Mouse (Mus musculus) limb, embryonic 15.5 days (tissue): Measurements from ENCODE around the gene Foxd4. TPM values are rescaled to one million over a fixed set of nuclear protein-coding genes. Genes with fewer than 3 reads are reported as not detected.

Experiments
- ATAC-seq: fragments of 200-750 bp; cut with Nextera tagmentation; 2 replicates; pipeline ENCODE4 v1.8.0; 2017; ENCODE audit warnings: low read depth, moderate TSS enrichment; ENCODE audit not compliant: insufficient number of reproducible peaks, low FRiP score, low TSS enrichment
- H3K27ac ChIP-seq: fragments of 300-500 bp; sonication (generic); 2 replicates; pipeline ENCODE4 v1.5.1; 2015; ENCODE audit warnings: moderate library complexity, mild to moderate bottlenecking, inconsistent platforms
- H3K27me3 ChIP-seq: fragments of 300-500 bp; sonication (generic); 2 replicates; pipeline ENCODE4 v1.6.1; 2015; ENCODE audit warnings: inconsistent platforms
- H3K36me3 ChIP-seq: fragments of 300-500 bp; sonication (generic); 2 replicates; pipeline ENCODE4 v1.6.1; 2015; ENCODE audit warnings: inconsistent platforms
- H3K4me1 ChIP-seq: fragments of 300-500 bp; sonication (generic); 2 replicates; pipeline ENCODE4 v1.6.1; 2015; ENCODE audit warnings: inconsistent platforms
- H3K4me2 ChIP-seq: fragments of 300-500 bp; sonication (generic); 2 replicates; pipeline ENCODE4 v1.6.1; 2015; ENCODE audit warnings: mild to moderate bottlenecking, inconsistent platforms
- H3K4me3 ChIP-seq: fragments of 300-500 bp; sonication (generic); 2 replicates; pipeline ENCODE4 v1.5.1; 2015; ENCODE audit warnings: mild to moderate bottlenecking, inconsistent platforms
- H3K9ac ChIP-seq: fragments of 300-500 bp; sonication (generic); 2 replicates; pipeline ENCODE4 v1.6.1; 2015; ENCODE audit warnings: inconsistent platforms
- H3K9me3 ChIP-seq: fragments of 300-500 bp; sonication (generic); 2 replicates; pipeline ENCODE4 v1.6.1; 2016; ENCODE audit warnings: inconsistent platforms
- WGBS: fragments of 180-500 bp; shearing (Covaris S2); methylation state at CpG from one replicate; pipeline ENCODE4 v1.1.7; 2015; 5-methylcytosine and 5-hydroxymethylcytosine counted together
- microRNA-seq: library from miRNA; unstranded; fragments of <30 nt; microRNA quantifications from one replicate; pipeline ENCODE4, GENCODE M21; 2016
- polyA plus RNA-seq: library from polyadenylated mRNA; unstranded; fragments of >200 nt; fragmentation: Nextera tagmentation; extraction: Ambion mirVana; gene quantifications from 2 replicates; pipeline ENCODE4 v1.2.1, GENCODE M21; 2015

Foxd4 gene
- polyA plus RNA-seq, 1 experiment from 2014 or later: not detected

- no peak overlapping the region for H3K9ac ChIP-seq
- H3K4me2 ChIP-seq: no peak overlapping the region
- H3K36me3 ChIP-seq: no peaks in the 10 kb centered on the region
- ATAC-seq: no peak
- no peak overlapping the region for H3K4me3 ChIP-seq
- WGBS: 84% methylated on average over 9 of the region's 9 CpGs
- peaks cover 20% of the 10 kb centered on the region; the same call in 1 of the 2 replicates for H3K27me3 ChIP-seq
- H3K9me3 ChIP-seq: no peaks in the 10 kb centered on the region
- H3K4me1 ChIP-seq: peaks cover 11% of the 10 kb centered on the region
- H3K27ac ChIP-seq: no peak overlapping the region
These were observed 35.6 kb downstream of the Foxd4 start for GRCm38 (mm10) chr19:24865436-24865835.

GRCm38 (mm10) chr19:24861612-24862451 lies 39.2 kb downstream of the Foxd4 start, which contains the start of gene Pgm5:
Pgm5 (minus strand) TSS chr19:24861855.
- ATAC-seq: peak; percentile 74
- no peaks in the 10 kb centered on the region for H3K9me3 ChIP-seq
- WGBS: 2% methylated on average over 37 of the region's 39 CpGs
- peak within 1 kb of the TSS; percentile 89 for H3K4me2 ChIP-seq
- peaks cover 11% of the 10 kb centered on the region for H3K4me1 ChIP-seq
- no peaks in the 10 kb centered on the region for H3K36me3 ChIP-seq
- peaks cover 20% of the 10 kb centered on the region; the same call in 1 of the 2 replicates for H3K27me3 ChIP-seq
- peak within 1 kb of the TSS; percentile 40 for H3K9ac ChIP-seq
- H3K27ac ChIP-seq: peak within 1 kb of the TSS; percentile 22; the same call in 1 of the 2 replicates
- H3K4me3 ChIP-seq: peak within 1 kb of the TSS; percentile 56

GRCm38 (mm10) chr19:24861276-24861611 lies 39.8 kb downstream of the Foxd4 start:
- ATAC-seq: no peak
- Histone ChIP-seq H3K36me3 (no peaks in the 10 kb centered on the region), H3K9me3 (no peaks in the 10 kb centered on the region), H3K27ac (no peak overlapping the region), H3K4me2 (peak overlapping the region; percentile 89), H3K27me3 (peaks cover 20% of the 10 kb centered on the region; the same call in 1 of the 2 replicates), H3K4me1 (peaks cover 11% of the 10 kb centered on the region), H3K4me3 (peak overlapping the region; percentile 56), H3K9ac (peak overlapping the region; percentile 40)
- WGBS: 21% methylated on average over 13 of the region's 13 CpGs

- H3K27me3 ChIP-seq: no peaks in the 10 kb centered on the region
- WGBS: 55% methylated on average over 21 of the region's 21 CpGs
These were observed 49.3 kb downstream of the Foxd4 start for GRCm38 (mm10) chr19:24851456-24852315.

More at GRCm38 (mm10) chr19:24851456-24852315, 49.3 kb downstream of the Foxd4 start:
- Histone ChIP-seq H3K4me1 (peaks cover 16% of the 10 kb centered on the region), H3K4me3 (no peak overlapping the region), H3K4me2 (peak overlapping the region; percentile 22), H3K9ac (no peak overlapping the region), H3K36me3 (no peaks in the 10 kb centered on the region), H3K9me3 (no peaks in the 10 kb centered on the region), H3K27ac (peak overlapping the region; percentile 54)
- no peak for ATAC-seq

Small RNA genes within 50 kb of the gene (microRNA-seq; reads per million reads assigned to microRNA genes)
- gene Mir3084-1: not detected

Other genes with a start within 250 kb of the Foxd4 start
- gene Tmem252, start 227.2 kb downstream of the Foxd4 start, polyA plus RNA-seq: 1.5 and 1.6 TPM in 2 replicates
- 2.2 and 2.6 TPM in 2 replicates for gene Pgm5, start 39.3 kb downstream of the Foxd4 start, polyA plus RNA-seq
- 162 and 186 TPM in 2 replicates for gene Gm10053, start 25.5 kb downstream of the Foxd4 start, polyA plus RNA-seq
- 17.1 and 18.1 TPM in 2 replicates for gene Cbwd1, start 60.4 kb upstream of the Foxd4 start, polyA plus RNA-seq
- 6.2 and 6.6 TPM in 2 replicates for gene Dock8, start 98.3 kb upstream of the Foxd4 start, polyA plus RNA-seq